Mouse (Mus musculus) ES-Bruce4 (cell line): ENCODE measurements around the gene Kncn.

Source experiments
- CTCF ChIP-seq: IDR thresholded peaks from one replicate; pipeline ENCODE4 v1.8.1; 2011; ENCODE audit warnings: low read depth, low read length
- EP300 ChIP-seq: IDR thresholded peaks from 2 replicates; pipeline ENCODE4 v1.6.1; 2011; ENCODE audit warnings: low read depth, low read length; ENCODE audit not compliant: insufficient read depth
- POLR2A ChIP-seq: IDR thresholded peaks from one replicate; pipeline ENCODE4 v1.8.1; 2011; ENCODE audit warnings: low read length; ENCODE audit not compliant: insufficient read depth

DNA sequence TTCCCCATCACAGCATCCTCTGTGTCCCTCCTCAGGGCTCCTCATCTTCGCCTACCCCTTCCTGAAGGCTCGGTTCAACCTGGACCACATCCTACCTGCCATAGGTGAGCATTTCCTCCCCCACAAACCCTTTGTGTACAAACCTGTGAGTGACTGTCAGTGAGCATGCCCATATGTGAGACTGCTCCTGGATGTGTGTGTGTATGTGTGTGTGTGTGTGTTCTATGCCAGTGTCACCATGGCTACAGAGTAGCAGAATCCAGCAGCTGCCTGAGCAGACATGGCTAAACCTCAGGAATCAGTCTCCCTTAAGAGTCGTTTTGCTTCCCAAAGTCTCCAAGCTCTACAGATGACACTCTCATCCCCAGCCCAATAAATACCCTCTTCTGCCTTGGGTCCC lies 1.6 kb downstream of the Kncn start:
- TF ChIP-seq POLR2A: no peak
- TF ChIP-seq EP300: no peak
- TF ChIP-seq CTCF: no peak
